Mouse (Mus musculus) hindbrain, embryonic 15.5 days (tissue): ENCODE measurements around the gene Xkr8. TPM values are rescaled to one million over a fixed set of nuclear protein-coding genes. Genes with fewer than 3 reads are reported as not detected.

Experiments used
- polyA plus RNA-seq: library from polyadenylated mRNA; unstranded; fragments of >200 nt; fragmentation: Nextera tagmentation; extraction: Ambion mirVana; gene quantifications from 2 replicates; pipeline ENCODE4 v1.2.1, GENCODE M21; 2015

The Xkr8 gene
- polyA plus RNA-seq, 1 experiment from 2014 or later, result 5.4 TPM

Other genes starting within 250 kb of the Xkr8 start
- gene Sesn2, start 222.0 kb downstream of the Xkr8 start, polyA plus RNA-seq, result 11.1 and 11.5 TPM in 2 replicates
- 1,320 and 1,434 TPM in 2 replicates for gene Atpif1, start 198.9 kb downstream of the Xkr8 start, polyA plus RNA-seq
- gene Dnajc8, start 197.0 kb downstream of the Xkr8 start, polyA plus RNA-seq, result 133 and 135 TPM in 2 replicates
- 0.93 and 1.2 TPM in 2 replicates for gene Ptafr, start 168.5 kb downstream of the Xkr8 start, polyA plus RNA-seq
- gene Eya3, start 93.6 kb downstream of the Xkr8 start, polyA plus RNA-seq, result 11.7 and 13.4 TPM in 2 replicates
- gene Smpdl3b, start 24.7 kb upstream of the Xkr8 start, polyA plus RNA-seq, result 0.54 and 0.71 TPM in 2 replicates
- 41.5 and 43.6 TPM in 2 replicates for gene Rpa2, start 35.8 kb upstream of the Xkr8 start, polyA plus RNA-seq
- 0.41 and 1.1 TPM in 2 replicates for gene Themis2, start 63.8 kb upstream of the Xkr8 start, polyA plus RNA-seq
- gene Ppp1r8, start 110.6 kb upstream of the Xkr8 start, polyA plus RNA-seq, result 49.6 and 53.0 TPM in 2 replicates
- gene Stx12, start 152.0 kb upstream of the Xkr8 start, polyA plus RNA-seq, result 133 and 145 TPM in 2 replicates
- gene Fam76a, start 190.0 kb upstream of the Xkr8 start, polyA plus RNA-seq, result 35.7 and 38.3 TPM in 2 replicates
- gene Fgr, start 241.5 kb upstream of the Xkr8 start, polyA plus RNA-seq, result 0.04 and 0.21 TPM in 2 replicates